Mouse (Mus musculus): ENCODE measurements at regions not wholly inside any gene's neighbourhood (a gene's known extent, or its start where the extent isn't known, plus 50 kb on each side); places are given as distances from the start of the nearest gene placed in this dataset.

GRCm38 (mm10) chr17:92016373-92016772 is 923.5 kb upstream of the Nrxn1 start:
- in situ Hi-C loops (cut with MboI; ENCODE audit: low sequenced_read_pairs in 2 of 2, unreplicated experiment in 2 of 2) = no loop called here
- Histone ChIP-seq H3K27ac (ENCODE audit: insufficient read depth, low read depth, low read length, poor library complexity, severe bottlenecking) (no peak overlapping the region), H3K36me3 (ENCODE audit: control insufficient read depth, insufficient read depth, low read length, poor library complexity, severe bottlenecking) (no peaks in the 10 kb centered on the region), H3K4me1 (ENCODE audit: control insufficient read depth in 2 of 2, insufficient read depth in 2 of 2, low read length in 2 of 2, poor library complexity in 1 of 2) (no peaks in the 10 kb centered on the region), H3K4me3 (ENCODE audit: insufficient read depth in 1 of 2, low read depth in 1 of 2, low read length in 2 of 2, poor library complexity in 1 of 2, severe bottlenecking in 1 of 2) (no peak overlapping the region), H3K9me3 (ENCODE audit: control insufficient read depth, insufficient read depth, low read depth, low read length) (no peaks in the 10 kb centered on the region), H3K9ac (ENCODE audit: insufficient read depth, low read depth, low read length, poor library complexity, severe bottlenecking) (no peak overlapping the region)
- TF ChIP-seq CHD2 (IDR thresholded peaks at IDR 0.05; ENCODE audit: low read depth, low read length) (no peak), MAFK (IDR thresholded peaks at IDR 0.05; ENCODE audit: insufficient read depth, low read depth, low read length) (no peak), HCFC1 (IDR thresholded peaks at IDR 0.05; ENCODE audit: borderline replicate concordance, insufficient read depth, low read length) (no peak), ZNF384 (IDR thresholded peaks at IDR 0.05; ENCODE audit: low read depth, low read length) (no peak), ZC3H11A (IDR thresholded peaks at IDR 0.05; ENCODE audit: borderline replicate concordance, low read depth, low read length) (no peak)
- DNase-seq (ENCODE audit: low read depth, low spot score) = no peak

DNA sequence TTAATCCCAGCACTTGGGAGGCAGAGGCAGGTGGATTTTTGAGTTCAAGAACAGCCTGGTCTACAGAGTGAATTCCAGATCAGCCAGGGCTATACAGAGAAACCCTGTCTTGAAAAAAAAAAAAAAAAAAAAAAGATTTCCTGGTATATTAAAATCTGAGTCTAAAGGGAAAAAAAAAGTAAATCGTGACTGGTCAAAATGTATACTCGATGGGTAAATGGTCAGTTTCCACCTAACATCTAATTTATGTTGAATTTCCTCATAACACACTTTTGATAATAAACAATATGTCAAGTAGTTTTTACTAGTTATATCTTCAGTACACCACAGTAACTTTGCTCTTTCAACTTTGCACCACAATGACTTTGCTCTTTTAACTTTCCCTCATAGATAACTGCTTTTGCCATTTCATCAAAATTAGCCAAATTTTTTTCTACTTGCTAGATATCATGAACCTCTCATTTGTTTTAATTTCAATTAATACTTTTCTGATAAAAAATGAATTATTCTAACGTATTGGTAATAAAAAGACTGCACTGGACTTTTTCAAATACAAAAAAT is 922.8 kb upstream of the Nrxn1 start:
- no peak for DNase-seq (ENCODE audit: low read depth, low spot score)
- Histone ChIP-seq H3K4me3 (ENCODE audit: insufficient read depth in 1 of 2, low read depth in 1 of 2, low read length in 2 of 2, poor library complexity in 1 of 2, severe bottlenecking in 1 of 2) (no peak overlapping the region), H3K4me1 (ENCODE audit: control insufficient read depth in 2 of 2, insufficient read depth in 2 of 2, low read length in 2 of 2, poor library complexity in 1 of 2) (no peaks in the 10 kb centered on the region), H3K9me3 (ENCODE audit: control insufficient read depth, insufficient read depth, low read depth, low read length) (no peaks in the 10 kb centered on the region), H3K36me3 (ENCODE audit: control insufficient read depth, insufficient read depth, low read length, poor library complexity, severe bottlenecking) (no peaks in the 10 kb centered on the region), H3K27ac (ENCODE audit: insufficient read depth, low read depth, low read length, poor library complexity, severe bottlenecking) (no peak overlapping the region), H3K9ac (ENCODE audit: insufficient read depth, low read depth, low read length, poor library complexity, severe bottlenecking) (no peak overlapping the region)
- in situ Hi-C loops (cut with MboI; ENCODE audit: low sequenced_read_pairs in 2 of 2, unreplicated experiment in 2 of 2) = no loop called here
- TF ChIP-seq ZNF384 (IDR thresholded peaks at IDR 0.05; ENCODE audit: low read depth, low read length) (peak; percentile 62; the same call in 1 of the 2 replicates), HCFC1 (IDR thresholded peaks at IDR 0.05; ENCODE audit: borderline replicate concordance, insufficient read depth, low read length) (no peak)

DNA sequence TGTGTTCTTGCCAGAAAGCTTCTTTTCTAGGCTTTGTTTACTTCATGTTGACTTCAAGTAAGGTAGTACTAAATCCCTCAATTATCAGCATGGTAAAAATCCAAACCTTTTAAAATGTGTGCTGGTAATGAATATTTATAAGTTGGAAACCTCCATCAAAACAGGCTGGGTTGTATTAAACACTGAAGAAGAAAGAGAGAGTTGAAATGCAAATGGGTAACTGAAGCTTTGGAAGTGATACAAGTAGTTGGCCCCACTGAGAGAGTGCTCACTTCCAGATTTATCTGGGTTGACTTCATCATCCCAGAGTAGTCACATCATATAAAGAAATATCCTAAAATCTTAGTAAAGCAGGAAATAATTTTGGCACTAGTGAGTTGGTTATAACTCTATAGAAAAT is 902.7 kb upstream of the Nrxn1 start:
- in situ Hi-C loops (cut with MboI; ENCODE audit: low sequenced_read_pairs in 2 of 2, unreplicated experiment in 2 of 2) = no loop called here
- no peak overlapping the region for H3K4me3 ChIP-seq (ENCODE audit: insufficient read depth in 1 of 2, low read depth in 1 of 2, low read length in 2 of 2, poor library complexity in 1 of 2, severe bottlenecking in 1 of 2)

GRCm38 (mm10) chr17:91995095-91995494 is 902.2 kb upstream of the Nrxn1 start:
- no peak overlapping the region for H3K27ac ChIP-seq (ENCODE audit: insufficient read depth, low read depth, low read length, poor library complexity, severe bottlenecking)
- TF ChIP-seq ZNF384 (IDR thresholded peaks at IDR 0.05; ENCODE audit: low read depth, low read length) (no peak), ZC3H11A (IDR thresholded peaks at IDR 0.05; ENCODE audit: borderline replicate concordance, low read depth, low read length) (no peak), CHD2 (IDR thresholded peaks at IDR 0.05; ENCODE audit: low read depth, low read length) (no peak), HCFC1 (IDR thresholded peaks at IDR 0.05; ENCODE audit: borderline replicate concordance, insufficient read depth, low read length) (no peak), MAFK (IDR thresholded peaks at IDR 0.05; ENCODE audit: insufficient read depth, low read depth, low read length) (no peak)
- no peak for DNase-seq (ENCODE audit: low read depth, low spot score)
- in situ Hi-C loops (cut with MboI; ENCODE audit: low sequenced_read_pairs in 2 of 2, unreplicated experiment in 2 of 2) = no loop called here
- H3K9ac ChIP-seq (ENCODE audit: insufficient read depth, low read depth, low read length, poor library complexity, severe bottlenecking) = no peak overlapping the region
- H3K36me3 ChIP-seq (ENCODE audit: control insufficient read depth, insufficient read depth, low read length, poor library complexity, severe bottlenecking) = no peaks in the 10 kb centered on the region
- no peaks in the 10 kb centered on the region for H3K9me3 ChIP-seq (ENCODE audit: control insufficient read depth, insufficient read depth, low read depth, low read length)
- no peak overlapping the region for H3K4me3 ChIP-seq (ENCODE audit: insufficient read depth in 1 of 2, low read depth in 1 of 2, low read length in 2 of 2, poor library complexity in 1 of 2, severe bottlenecking in 1 of 2)
- H3K4me1 ChIP-seq (ENCODE audit: control insufficient read depth in 2 of 2, insufficient read depth in 2 of 2, low read length in 2 of 2, poor library complexity in 1 of 2) = no peaks in the 10 kb centered on the region

More for the DNA sequence above, 902.7 kb upstream of the Nrxn1 start:
- no peaks in the 10 kb centered on the region for H3K9me3 ChIP-seq (ENCODE audit: control insufficient read depth, insufficient read depth, low read depth, low read length)
- H3K9ac ChIP-seq (ENCODE audit: insufficient read depth, low read depth, low read length, poor library complexity, severe bottlenecking) = no peak overlapping the region
- H3K27ac ChIP-seq (ENCODE audit: insufficient read depth, low read depth, low read length, poor library complexity, severe bottlenecking) = no peak overlapping the region
- no peak for DNase-seq (ENCODE audit: low read depth, low spot score)
- H3K36me3 ChIP-seq (ENCODE audit: control insufficient read depth, insufficient read depth, low read length, poor library complexity, severe bottlenecking) = no peaks in the 10 kb centered on the region
- TF ChIP-seq HCFC1 (IDR thresholded peaks at IDR 0.05; ENCODE audit: borderline replicate concordance, insufficient read depth, low read length) (no peak), MAFK (IDR thresholded peaks at IDR 0.05; ENCODE audit: insufficient read depth, low read depth, low read length) (no peak), ZNF384 (IDR thresholded peaks at IDR 0.05; ENCODE audit: low read depth, low read length) (no peak), ZC3H11A (IDR thresholded peaks at IDR 0.05; ENCODE audit: borderline replicate concordance, low read depth, low read length) (no peak), CHD2 (IDR thresholded peaks at IDR 0.05; ENCODE audit: low read depth, low read length) (no peak)
- H3K4me1 ChIP-seq (ENCODE audit: control insufficient read depth in 2 of 2, insufficient read depth in 2 of 2, low read length in 2 of 2, poor library complexity in 1 of 2) = no peaks in the 10 kb centered on the region

- H3K9me3 ChIP-seq (ENCODE audit: control insufficient read depth, insufficient read depth, low read depth, low read length) = no peaks in the 10 kb centered on the region
- H3K9ac ChIP-seq (ENCODE audit: insufficient read depth, low read depth, low read length, poor library complexity, severe bottlenecking) = no peak overlapping the region
- H3K27ac ChIP-seq (ENCODE audit: insufficient read depth, low read depth, low read length, poor library complexity, severe bottlenecking) = no peak overlapping the region
- no peak overlapping the region for H3K4me3 ChIP-seq (ENCODE audit: insufficient read depth in 1 of 2, low read depth in 1 of 2, low read length in 2 of 2, poor library complexity in 1 of 2, severe bottlenecking in 1 of 2)
- no peak for DNase-seq (ENCODE audit: low read depth, low spot score)
- H3K36me3 ChIP-seq (ENCODE audit: control insufficient read depth, insufficient read depth, low read length, poor library complexity, severe bottlenecking) = no peaks in the 10 kb centered on the region
- no peaks in the 10 kb centered on the region for H3K4me1 ChIP-seq (ENCODE audit: control insufficient read depth in 2 of 2, insufficient read depth in 2 of 2, low read length in 2 of 2, poor library complexity in 1 of 2)
- TF ChIP-seq ZC3H11A (IDR thresholded peaks at IDR 0.05; ENCODE audit: borderline replicate concordance, low read depth, low read length) = no peak
- TF ChIP-seq CHD2 (IDR thresholded peaks at IDR 0.05; ENCODE audit: low read depth, low read length) = no peak
- TF ChIP-seq ZNF384 (IDR thresholded peaks at IDR 0.05; ENCODE audit: low read depth, low read length) = no peak
- no peak for TF ChIP-seq MAFK (IDR thresholded peaks at IDR 0.05; ENCODE audit: insufficient read depth, low read depth, low read length)
- no peak for TF ChIP-seq HCFC1 (IDR thresholded peaks at IDR 0.05; ENCODE audit: borderline replicate concordance, insufficient read depth, low read length)
- in situ Hi-C loops (cut with MboI; ENCODE audit: low sequenced_read_pairs in 2 of 2, unreplicated experiment in 2 of 2) = no loop called here
Observed at GRCm38 (mm10) chr17:91974505-91974904, 881.6 kb upstream of the Nrxn1 start.

Data from ES-E14 (cell line).